Mouse (Mus musculus) ZHBTc4 (cell line): ENCODE data around the gene Faim2.

Experiments used
- DNase-seq: peaks from one replicate; pipeline ENCODE4 v3.0.0-alpha.2; 2011; ENCODE audit warnings: low read depth, low spot score

Gene Faim2

GRCm38 (mm10) chr15:99527629-99528353 is at the start of gene Faim2:
Gene Faim2 (minus strand): TSS chr15:99528165.
- DNase-seq: peak; percentile 54

GRCm38 (mm10) chr15:99569123-99569522 is 41.2 kb upstream of the Faim2 start:
- DNase-seq: no peak

DNA sequence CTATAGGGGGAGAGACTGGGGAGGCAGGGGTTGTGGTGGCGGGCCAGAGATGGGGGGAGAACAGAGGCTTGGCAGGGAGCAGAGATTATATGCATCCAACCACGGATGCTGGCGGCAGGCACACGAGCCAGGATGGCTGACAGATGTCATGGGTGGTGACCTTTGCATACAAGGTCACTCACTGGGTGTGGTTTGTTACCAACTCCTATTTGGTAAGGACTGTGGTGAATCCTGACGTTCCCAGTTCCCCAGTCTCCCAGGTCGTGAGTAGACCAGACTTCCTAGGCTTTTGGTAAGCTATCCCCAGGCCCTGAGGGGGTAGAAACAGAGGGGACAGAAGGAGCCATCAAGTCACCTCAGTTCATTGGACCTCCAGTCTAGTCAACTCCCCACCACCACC is 40.7 kb upstream of the Faim2 start:
- peak; percentile 57 for DNase-seq

DNA sequence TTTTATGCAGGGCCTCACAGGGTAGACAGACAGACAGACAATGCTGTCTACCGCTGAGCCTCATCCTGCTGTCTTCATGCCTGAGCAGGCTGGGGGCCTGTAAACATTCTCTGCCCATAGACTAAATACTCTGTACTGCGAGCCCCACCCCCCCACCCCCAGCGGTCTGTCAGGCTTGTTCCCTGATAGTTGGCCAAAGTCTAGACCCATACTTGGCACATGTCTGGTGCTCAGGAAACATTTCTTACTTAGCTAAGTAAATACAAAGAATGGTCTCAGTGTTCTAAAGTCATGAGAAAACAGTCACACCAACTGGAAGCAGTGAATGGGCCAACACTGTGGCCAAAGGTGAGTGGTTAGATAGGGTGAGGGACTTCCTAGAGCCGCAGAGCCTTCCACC is 39.4 kb upstream of the Faim2 start:
- no peak for DNase-seq

GRCm38 (mm10) chr15:99560246-99560645 is 32.3 kb upstream of the Faim2 start:
- no peak for DNase-seq

- DNase-seq: no peak
These were observed 31.0 kb upstream of the Faim2 start for GRCm38 (mm10) chr15:99558947-99559346.

DNA sequence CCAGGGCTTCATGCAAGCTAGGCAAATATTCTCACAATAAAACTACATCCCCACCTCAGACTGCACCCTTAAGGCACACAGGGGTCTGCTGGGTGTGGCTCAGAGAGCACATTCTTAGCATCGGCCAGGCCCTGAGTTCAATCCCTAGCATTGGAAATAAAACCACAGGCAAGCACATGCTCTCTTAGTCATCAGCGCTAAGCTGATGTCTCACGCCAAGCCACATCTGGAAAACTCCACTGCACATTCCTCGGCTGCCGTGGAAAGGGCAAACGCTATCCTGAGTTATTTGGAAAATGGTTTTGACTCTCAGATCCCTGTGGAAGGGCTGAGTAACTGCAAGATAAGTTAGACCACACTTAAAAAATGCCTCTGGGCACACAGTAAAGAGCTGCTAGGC is 25.8 kb upstream of the Faim2 start:
- peak; percentile 33 for DNase-seq

DNA sequence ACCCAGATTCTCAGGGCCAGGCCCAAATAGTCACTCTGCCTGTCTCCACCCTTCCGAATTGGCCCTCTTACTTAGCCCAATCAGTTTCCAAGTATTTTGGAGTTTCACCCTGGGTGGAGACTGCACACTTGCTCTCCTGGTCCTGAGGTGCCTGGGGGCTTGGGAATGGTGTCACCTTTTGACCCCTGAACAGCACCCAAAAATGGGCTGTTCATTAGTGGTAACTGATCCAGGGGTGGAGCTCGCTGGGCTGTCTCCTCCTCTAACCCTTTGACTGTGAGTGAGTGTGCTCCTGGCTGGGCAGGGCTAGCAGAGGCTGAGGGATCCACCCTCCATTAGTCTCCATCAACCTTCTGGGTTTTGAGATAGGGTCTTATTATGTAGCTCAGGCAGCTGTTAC is 21.9 kb upstream of the Faim2 start:
- DNase-seq: peak; percentile 71

DNA sequence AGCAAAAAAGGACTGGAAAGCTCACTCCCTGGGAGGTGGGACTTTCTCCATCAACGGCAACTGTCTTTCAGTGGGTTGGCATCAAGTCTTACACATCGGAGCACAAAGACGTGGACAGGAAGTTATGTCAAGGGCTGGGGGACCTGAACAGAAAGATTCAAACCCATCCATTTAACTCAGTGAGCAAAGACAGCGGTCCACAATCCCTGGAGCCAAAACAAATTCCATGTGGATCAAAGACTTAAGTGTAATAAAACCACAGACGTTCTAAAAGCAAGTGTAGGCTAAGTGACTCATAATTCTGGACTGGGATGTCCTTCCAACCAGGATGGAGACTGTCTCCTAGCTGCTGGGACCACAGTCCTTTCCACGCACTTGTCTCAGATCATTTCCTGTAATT is 19.8 kb upstream of the Faim2 start:
- DNase-seq: no peak

DNA sequence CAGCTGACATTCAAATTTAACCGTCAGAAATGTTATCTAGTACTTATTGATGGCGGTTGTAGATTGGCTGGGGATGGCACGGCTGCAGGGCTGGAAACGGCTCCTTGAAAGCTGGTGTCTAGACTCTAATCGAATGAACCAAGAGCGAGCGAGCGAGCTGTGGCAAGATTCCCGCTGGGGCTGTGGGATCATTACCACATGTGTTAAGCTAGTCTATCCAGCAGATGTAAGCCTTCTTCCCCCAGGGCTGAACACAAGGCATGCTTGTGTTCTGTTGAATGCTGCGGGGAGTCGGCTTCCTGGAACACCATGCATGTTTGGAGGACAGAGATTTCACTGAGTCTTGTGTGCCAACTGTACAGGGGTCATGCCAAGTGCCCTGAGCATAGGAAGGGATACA is 18.6 kb upstream of the Faim2 start:
- DNase-seq: no peak

DNA sequence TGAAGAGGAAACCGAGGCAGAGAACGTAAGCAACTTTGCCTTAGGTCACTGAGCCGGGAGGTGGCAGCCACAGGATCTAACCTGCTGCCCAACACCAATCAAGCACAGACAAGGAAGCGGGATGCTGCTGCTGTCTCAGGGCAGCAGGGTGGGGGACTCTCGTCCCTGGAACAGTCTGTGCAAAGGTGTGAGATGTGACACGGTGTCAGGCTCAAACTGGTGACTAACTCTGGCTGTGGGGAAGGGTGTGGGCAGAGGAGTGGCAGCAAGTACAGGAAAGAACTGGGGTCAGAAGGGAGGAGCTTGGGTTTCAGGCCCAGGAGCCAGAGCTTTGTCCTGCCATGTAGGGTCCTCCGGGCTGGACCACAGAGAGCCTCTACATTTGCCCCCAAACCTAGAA is 16.1 kb upstream of the Faim2 start:
- peak; percentile 45 for DNase-seq

DNA sequence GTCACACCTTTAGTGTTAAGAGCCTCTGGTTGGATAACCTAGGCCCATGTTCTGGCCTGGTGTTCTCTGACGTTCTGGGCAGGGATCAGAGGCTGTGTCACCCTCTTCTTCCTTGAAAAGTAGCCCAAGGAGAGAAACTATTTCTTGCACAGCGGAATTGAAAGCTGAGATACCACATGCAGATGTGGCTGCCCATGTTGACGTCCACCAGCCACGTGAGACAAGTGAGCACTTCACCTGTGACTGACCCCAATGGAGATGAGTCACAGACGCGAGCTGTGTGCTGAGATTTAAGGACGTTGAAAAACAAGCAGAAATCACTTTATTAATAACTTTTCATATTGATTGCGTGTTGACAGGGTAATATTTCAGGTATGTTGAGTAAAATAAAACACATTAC is 11.9 kb upstream of the Faim2 start:
- no peak for DNase-seq

- DNase-seq: no peak
These were observed 9.2 kb upstream of the Faim2 start for GRCm38 (mm10) chr15:99536889-99537862.

GRCm38 (mm10) chr15:99532023-99532422 is 4.1 kb upstream of the Faim2 start:
- DNase-seq: no peak

- DNase-seq: peak; percentile 44
These were observed 3.2 kb upstream of the Faim2 start for GRCm38 (mm10) chr15:99531146-99531545.

DNA sequence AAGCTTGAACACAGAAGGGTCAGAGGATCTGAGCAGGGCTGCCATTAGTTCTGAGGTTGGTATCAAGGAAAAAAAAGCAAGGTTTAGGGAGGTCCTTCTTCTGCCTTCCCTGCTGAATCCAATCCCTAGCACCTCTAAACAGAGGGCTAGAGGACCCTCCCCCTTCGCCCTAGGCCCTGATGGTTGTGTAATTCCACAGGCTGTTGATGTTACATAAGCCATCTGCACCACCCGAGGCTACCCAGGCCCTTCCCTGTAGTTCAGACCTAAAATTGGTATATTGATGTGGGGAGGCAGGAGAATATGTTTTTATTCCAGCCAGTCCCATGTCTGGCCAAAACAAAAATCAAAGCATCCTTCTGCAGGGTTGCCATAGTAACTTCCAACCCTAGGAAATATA is 1.3 kb downstream of the Faim2 start:
- no peak for DNase-seq

DNA sequence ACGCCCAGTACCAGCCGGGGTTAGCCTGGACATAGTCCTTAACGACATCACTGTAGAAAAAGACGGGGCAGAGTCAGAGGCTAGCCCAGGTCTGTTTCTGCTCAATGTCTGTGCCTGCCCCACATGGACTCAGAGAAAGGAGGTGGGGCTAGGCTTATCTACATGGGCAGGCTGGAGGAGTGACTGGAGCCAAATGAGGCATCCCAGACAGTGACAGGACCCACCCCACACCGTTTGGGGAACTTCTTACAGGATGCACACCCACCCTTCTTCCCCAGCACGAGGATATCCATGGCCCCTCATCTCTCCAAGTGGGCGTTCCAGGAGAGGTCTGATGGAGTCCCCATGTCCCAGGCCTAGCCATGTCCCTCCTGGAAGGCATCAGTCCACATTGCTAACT is 7.7 kb downstream of the Faim2 start:
- no peak for DNase-seq

- DNase-seq: no peak
These were observed 8.3 kb downstream of the Faim2 start for GRCm38 (mm10) chr15:99519626-99520025.

DNA sequence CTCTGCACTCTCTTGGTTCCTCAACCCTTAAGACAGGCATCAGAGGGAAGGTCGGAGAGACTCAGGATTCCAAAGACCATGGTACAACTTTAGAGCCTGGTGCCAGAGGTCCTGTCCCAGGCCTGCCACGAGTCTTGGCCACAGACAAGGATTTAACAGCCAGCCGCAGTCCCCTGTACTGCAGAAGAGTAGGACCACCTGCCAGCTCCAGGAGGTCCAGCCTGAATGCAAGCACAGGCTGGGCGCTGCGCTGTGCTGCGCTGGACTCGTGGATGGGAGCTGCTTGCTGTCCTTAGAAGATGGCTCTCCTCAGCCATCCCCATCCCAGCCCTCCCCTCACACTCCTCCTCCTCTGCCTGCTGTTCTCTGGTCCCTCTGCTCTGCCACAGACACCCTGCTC is 10.2 kb downstream of the Faim2 start:
- DNase-seq: no peak

DNA sequence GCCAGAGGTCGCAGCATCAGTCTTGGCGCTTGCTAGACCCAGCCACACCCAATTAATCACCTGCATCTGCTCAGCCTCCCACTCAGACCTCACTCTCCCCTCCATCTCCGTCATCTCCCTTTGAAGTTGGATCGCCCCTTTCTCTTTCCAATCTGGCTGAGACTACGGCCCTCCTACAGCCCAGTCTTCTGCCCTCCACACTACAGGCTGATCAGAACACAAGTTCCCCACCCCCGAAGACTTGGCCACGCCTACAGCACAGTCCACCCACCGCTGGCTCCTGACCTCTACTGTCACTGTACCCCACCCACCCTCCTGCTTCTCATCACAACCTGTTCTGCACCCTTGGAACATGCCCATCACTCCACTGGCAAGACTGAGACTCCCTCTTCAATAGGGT is 11.2 kb downstream of the Faim2 start:
- DNase-seq: peak; percentile 56

- no peak for DNase-seq
These were observed 16.0 kb downstream of the Faim2 start for GRCm38 (mm10) chr15:99511797-99512525.

- DNase-seq: no peak
These were observed 17.3 kb downstream of the Faim2 start for GRCm38 (mm10) chr15:99510621-99511020.
